Mouse (Mus musculus) limb, embryonic 13.5 days (tissue): ENCODE measurements around the gene Sez6l2. TPM values are rescaled to one million over a fixed set of nuclear protein-coding genes. Genes with fewer than 3 reads are reported as not detected.

Experiments used
- ATAC-seq: fragments of 200-750 bp; cut with Nextera tagmentation; 2 replicates; pipeline ENCODE4 v1.8.0; 2017; ENCODE audit warnings: low read depth, moderate number of reproducible peaks, moderate TSS enrichment; ENCODE audit not compliant: low FRiP score
- H3K27ac ChIP-seq: fragments of 300-500 bp; sonication (generic); 2 replicates; pipeline ENCODE4 v1.5.1; 2015; ENCODE audit warnings: inconsistent platforms, mild to moderate bottlenecking, moderate library complexity
- H3K27me3 ChIP-seq: fragments of 300-500 bp; sonication (generic); 2 replicates; pipeline ENCODE4 v1.6.1; 2015; ENCODE audit warnings: mild to moderate bottlenecking, inconsistent platforms
- H3K36me3 ChIP-seq: fragments of 300-500 bp; sonication (generic); 2 replicates; pipeline ENCODE4 v1.6.1; 2015; ENCODE audit warnings: inconsistent platforms, mild to moderate bottlenecking, moderate library complexity
- H3K4me1 ChIP-seq: fragments of 300-500 bp; sonication (generic); 2 replicates; pipeline ENCODE4 v1.6.1; 2015; ENCODE audit warnings: inconsistent platforms
- H3K4me2 ChIP-seq: fragments of 300-500 bp; sonication (generic); replicated peaks from 2 replicates; pipeline ENCODE4 v1.6.1; 2015; ENCODE audit warnings: inconsistent platforms, mild to moderate bottlenecking, moderate library complexity
- H3K4me3 ChIP-seq: fragments of 300-500 bp; sonication (generic); 2 replicates; pipeline ENCODE4 v1.5.1; 2015; ENCODE audit warnings: moderate library complexity, mild to moderate bottlenecking, inconsistent platforms
- H3K9ac ChIP-seq: fragments of 300-500 bp; sonication (generic); 2 replicates; pipeline ENCODE4 v1.6.1; 2015; ENCODE audit warnings: mild to moderate bottlenecking, inconsistent platforms
- H3K9me3 ChIP-seq: fragments of 300-500 bp; sonication (generic); 2 replicates; pipeline ENCODE4 v1.6.1; 2016; ENCODE audit warnings: inconsistent platforms
- WGBS: fragments of 180-500 bp; shearing (Covaris S2); methylation state at CpG from one replicate; pipeline ENCODE4 v1.1.7; 2015; 5-methylcytosine and 5-hydroxymethylcytosine counted together
- polyA plus RNA-seq: library from polyadenylated mRNA; unstranded; fragments of >200 nt; fragmentation: Nextera tagmentation; extraction: Ambion mirVana; gene quantifications from 2 replicates; pipeline ENCODE4 v1.2.1, GENCODE M21; 2015

The Sez6l2 gene
- polyA plus RNA-seq, 1 experiment from 2014 or later, result 0.33 TPM

GRCm38 (mm10) chr7:126984667-126985444 lies 34.5 kb downstream of the Sez6l2 start:
- WGBS, result 31% methylated on average over 10 of the region's 10 CpGs

DNA sequence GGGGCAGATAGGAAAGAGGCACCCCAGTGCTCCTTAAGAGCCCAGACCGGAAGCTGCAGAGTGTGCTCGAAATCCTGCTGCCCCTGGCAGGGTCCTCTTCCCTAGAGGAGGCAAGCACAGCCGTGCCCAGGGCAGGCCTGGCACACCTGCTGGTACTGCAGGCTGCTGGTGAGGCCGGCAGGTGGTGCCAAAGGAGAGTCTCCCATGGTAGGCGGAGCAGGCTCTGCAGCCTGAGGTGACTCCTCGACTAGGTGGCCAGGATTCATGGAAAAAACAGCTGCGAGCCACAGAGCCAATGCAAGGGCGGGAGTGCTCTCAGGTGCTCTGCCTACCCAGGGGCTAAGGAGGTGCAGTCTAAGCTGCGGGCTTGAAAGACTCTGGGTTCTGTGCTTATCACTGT lies 36.0 kb downstream of the Sez6l2 start:
- no peak overlapping the region for H3K4me3 ChIP-seq
- no peak overlapping the region for H3K4me2 ChIP-seq
- no peaks in the 10 kb centered on the region for H3K27me3 ChIP-seq
- no peak overlapping the region for H3K27ac ChIP-seq
- H3K9ac ChIP-seq, result no peak overlapping the region
- WGBS, result 36% methylated on average over 9 of the region's 9 CpGs
- H3K36me3 ChIP-seq, result peaks cover 8% of the 10 kb centered on the region
- 0 out of 2 replicates have a peak, but pooled peaks cover 4% of the 10 kb centered on the region for H3K4me1 ChIP-seq
- peak; percentile 57; the same call in 1 of the 2 replicates for ATAC-seq
- no peaks in the 10 kb centered on the region for H3K9me3 ChIP-seq

More at GRCm38 (mm10) chr7:126984667-126985444, 34.5 kb downstream of the Sez6l2 start:
- Histone ChIP-seq H3K27ac (no peak overlapping the region), H3K9ac (0 out of 2 replicates have a peak overlapping the region, but pooled peaks have one; percentile 13), H3K9me3 (no peaks in the 10 kb centered on the region), H3K4me3 (no peak overlapping the region), H3K27me3 (no peaks in the 10 kb centered on the region), H3K4me2 (no peak overlapping the region), H3K4me1 (0 out of 2 replicates have a peak, but pooled peaks cover 4% of the 10 kb centered on the region), H3K36me3 (peaks cover 21% of the 10 kb centered on the region)
- no peak for ATAC-seq

DNA sequence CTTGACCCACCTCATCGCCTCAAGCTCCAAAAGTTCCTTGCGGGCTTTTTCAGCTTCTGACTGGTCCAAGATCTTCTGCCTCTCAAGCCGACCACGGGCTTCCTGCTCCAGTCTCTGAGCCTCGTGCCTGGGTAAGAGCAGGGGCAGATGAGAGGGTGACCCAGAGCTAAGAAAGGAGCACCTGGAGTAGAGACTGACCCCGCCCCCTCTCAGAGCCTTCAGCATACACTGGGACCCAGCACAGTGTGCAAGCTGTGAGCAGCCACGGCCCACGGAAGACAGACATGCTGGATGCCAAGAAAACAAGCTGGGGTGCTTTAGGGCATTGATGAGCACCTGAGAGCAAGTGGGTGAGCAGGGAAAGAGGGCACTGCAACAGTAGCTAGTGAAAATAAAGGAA lies 38.5 kb downstream of the Sez6l2 start:
- Histone ChIP-seq H3K36me3 (no peaks in the 10 kb centered on the region), H3K4me3 (no peak overlapping the region), H3K27ac (no peak overlapping the region), H3K9ac (no peak overlapping the region), H3K4me2 (no peak overlapping the region), H3K27me3 (no peaks in the 10 kb centered on the region), H3K4me1 (0 out of 2 replicates have a peak, but pooled peaks cover 4% of the 10 kb centered on the region), H3K9me3 (no peaks in the 10 kb centered on the region)
- 69% methylated on average over 8 of the region's 8 CpGs for WGBS
- ATAC-seq, result no peak

GRCm38 (mm10) chr7:126996449-126996848 lies 46.1 kb downstream of the Sez6l2 start:
- H3K27ac ChIP-seq, result no peak overlapping the region
- H3K4me3 ChIP-seq, result no peak overlapping the region
- H3K9ac ChIP-seq, result no peak overlapping the region
- H3K36me3 ChIP-seq, result peaks cover 3% of the 10 kb centered on the region; the same call in 1 of the 2 replicates
- H3K4me2 ChIP-seq, result no peak overlapping the region
- WGBS, result 78% methylated on average over 4 of the region's 4 CpGs
- peaks cover 4% of the 10 kb centered on the region; the same call in 1 of the 2 replicates for H3K9me3 ChIP-seq
- no peak for ATAC-seq
- no peaks in the 10 kb centered on the region for H3K27me3 ChIP-seq
- H3K4me1 ChIP-seq, result no peaks in the 10 kb centered on the region

DNA sequence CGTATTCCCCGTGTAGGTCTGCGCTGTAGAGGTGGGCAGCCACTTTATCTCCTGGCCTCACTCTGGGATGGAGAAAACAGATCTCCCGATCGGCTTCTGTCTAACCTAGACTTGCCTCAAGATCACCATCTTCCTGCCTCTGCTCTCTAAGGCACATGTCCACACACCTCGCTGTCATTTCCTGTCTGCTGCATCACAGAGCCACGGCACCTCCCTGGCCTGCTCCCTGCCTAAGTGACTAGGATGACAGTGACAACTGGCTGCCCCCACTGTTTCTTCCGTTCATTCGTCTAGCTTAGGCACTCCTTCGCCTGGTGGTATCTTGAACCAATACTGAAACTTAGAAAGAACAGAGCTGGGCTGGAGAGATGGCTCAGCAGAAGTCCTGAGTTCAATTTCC lies 49.2 kb downstream of the Sez6l2 start:
- no peak overlapping the region for H3K27ac ChIP-seq
- WGBS, result 80% methylated on average over 10 of the region's 10 CpGs
- no peaks in the 10 kb centered on the region for H3K27me3 ChIP-seq
- H3K9me3 ChIP-seq, result peaks cover 4% of the 10 kb centered on the region; the same call in 1 of the 2 replicates
- H3K36me3 ChIP-seq, result peaks cover 3% of the 10 kb centered on the region; the same call in 1 of the 2 replicates
- no peak overlapping the region for H3K4me2 ChIP-seq
- no peak for ATAC-seq
- no peak overlapping the region for H3K9ac ChIP-seq
- H3K4me3 ChIP-seq, result no peak overlapping the region
- no peaks in the 10 kb centered on the region for H3K4me1 ChIP-seq

- WGBS, result 88% methylated on average over 5 of the region's 5 CpGs
- Histone ChIP-seq H3K4me2 (no peak overlapping the region), H3K4me3 (no peak overlapping the region), H3K27me3 (no peaks in the 10 kb centered on the region), H3K4me1 (peaks cover 6% of the 10 kb centered on the region; the same call in 1 of the 2 replicates), H3K9me3 (no peaks in the 10 kb centered on the region), H3K36me3 (no peaks in the 10 kb centered on the region), H3K9ac (no peak overlapping the region), H3K27ac (no peak overlapping the region)
- no peak for ATAC-seq
Measured at GRCm38 (mm10) chr7:127003620-127004019, 53.3 kb downstream of the Sez6l2 start.

- 82% methylated on average over 4 of the region's 4 CpGs for WGBS
- H3K27me3 ChIP-seq, result no peaks in the 10 kb centered on the region
- H3K4me3 ChIP-seq, result no peak overlapping the region
- H3K4me2 ChIP-seq, result no peak overlapping the region
- no peak overlapping the region for H3K9ac ChIP-seq
- H3K27ac ChIP-seq, result no peak overlapping the region
- no peaks in the 10 kb centered on the region for H3K9me3 ChIP-seq
- ATAC-seq, result no peak
- peaks cover 6% of the 10 kb centered on the region; the same call in 1 of the 2 replicates for H3K4me1 ChIP-seq
- no peaks in the 10 kb centered on the region for H3K36me3 ChIP-seq
Measured at GRCm38 (mm10) chr7:127004122-127004875, 53.9 kb downstream of the Sez6l2 start.

DNA sequence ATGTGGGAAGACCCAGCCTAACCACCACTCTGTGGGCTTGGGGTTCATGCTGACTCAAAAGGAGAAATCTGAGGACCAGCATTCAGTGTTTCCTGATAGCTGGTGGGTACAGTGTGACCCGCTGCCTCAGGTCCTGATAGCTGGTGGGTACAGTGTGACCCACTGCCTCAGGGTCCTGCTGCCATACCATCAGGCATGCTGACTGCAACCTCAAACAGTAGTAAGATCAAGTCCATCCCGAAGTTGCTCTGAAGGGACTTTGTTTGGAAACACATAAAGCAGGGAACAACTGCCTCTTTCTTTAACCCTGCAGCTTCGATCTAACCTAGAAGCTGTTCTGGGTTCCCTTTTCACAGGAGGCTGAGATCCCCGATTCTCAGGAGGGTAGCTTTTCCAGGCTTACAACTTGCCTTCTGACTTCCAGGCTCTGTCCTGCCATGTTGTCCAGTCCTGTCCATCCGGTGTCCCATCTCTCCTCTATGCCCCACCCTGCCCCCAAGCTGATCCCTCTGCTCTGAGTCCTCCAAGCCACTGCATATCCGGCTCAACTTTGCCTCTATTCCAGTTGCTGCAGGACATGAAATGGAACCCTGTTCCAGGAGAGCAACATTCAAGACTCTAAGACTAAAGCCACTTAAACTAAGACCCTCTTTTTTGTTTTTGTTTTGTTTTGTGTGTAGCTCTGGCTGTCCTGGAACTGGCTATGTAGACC lies 57.1 kb downstream of the Sez6l2 start:
- Histone ChIP-seq H3K4me3 (no peak overlapping the region), H3K9me3 (no peaks in the 10 kb centered on the region), H3K36me3 (peaks cover 10% of the 10 kb centered on the region; the same call in 1 of the 2 replicates), H3K4me1 (peaks cover 6% of the 10 kb centered on the region; the same call in 1 of the 2 replicates), H3K9ac (no peak overlapping the region), H3K27me3 (no peaks in the 10 kb centered on the region), H3K27ac (no peak overlapping the region), H3K4me2 (no peak overlapping the region)
- 86% methylated on average over 6 of the region's 6 CpGs for WGBS
- ATAC-seq, result no peak

DNA sequence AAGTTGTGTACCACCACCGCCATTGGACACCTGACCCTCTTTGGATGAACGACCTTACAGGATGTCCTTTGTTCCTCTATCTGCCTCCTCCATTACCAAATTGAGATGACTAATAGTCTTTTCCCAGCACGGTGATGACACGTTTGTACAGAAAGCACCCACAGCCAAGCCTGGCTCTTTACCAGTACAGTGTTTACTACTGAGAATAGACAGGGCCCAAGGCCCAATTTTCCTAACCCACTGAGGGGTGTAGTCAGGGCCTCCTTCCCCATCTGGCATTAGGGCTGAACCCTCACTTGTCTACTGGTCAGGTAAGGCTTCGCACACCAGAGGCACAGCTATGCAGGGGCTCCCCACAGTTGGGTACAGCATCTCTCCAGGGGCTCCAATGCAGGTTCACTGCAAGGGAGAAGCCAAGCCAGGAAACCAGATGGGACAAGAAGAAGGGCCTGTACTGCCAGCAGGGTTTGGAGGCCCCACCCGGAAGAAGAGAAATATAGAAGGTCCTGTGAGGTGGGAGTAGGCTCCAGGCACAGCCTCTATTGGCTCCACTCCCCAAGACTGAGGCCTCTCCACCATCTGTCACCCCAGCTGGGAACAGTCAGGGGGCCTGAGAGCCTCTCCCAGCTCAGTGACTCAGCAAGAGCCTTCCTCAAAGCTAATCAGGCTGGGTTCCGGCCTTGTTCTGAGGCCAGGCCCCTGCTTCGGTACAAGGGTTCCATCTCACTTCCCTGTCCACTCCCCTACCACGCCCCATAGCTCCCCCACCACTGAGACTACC lies 58.1 kb downstream of the Sez6l2 start:
- Histone ChIP-seq H3K9me3 (no peaks in the 10 kb centered on the region), H3K9ac (peak overlapping the region; percentile 39; the same call in 1 of the 2 replicates), H3K4me3 (no peak overlapping the region), H3K27me3 (no peaks in the 10 kb centered on the region), H3K27ac (no peak overlapping the region), H3K4me1 (peaks cover 6% of the 10 kb centered on the region; the same call in 1 of the 2 replicates), H3K36me3 (peaks cover 19% of the 10 kb centered on the region), H3K4me2 (no peak overlapping the region)
- no peak for ATAC-seq
- 67% methylated on average over 9 of the region's 9 CpGs for WGBS

DNA sequence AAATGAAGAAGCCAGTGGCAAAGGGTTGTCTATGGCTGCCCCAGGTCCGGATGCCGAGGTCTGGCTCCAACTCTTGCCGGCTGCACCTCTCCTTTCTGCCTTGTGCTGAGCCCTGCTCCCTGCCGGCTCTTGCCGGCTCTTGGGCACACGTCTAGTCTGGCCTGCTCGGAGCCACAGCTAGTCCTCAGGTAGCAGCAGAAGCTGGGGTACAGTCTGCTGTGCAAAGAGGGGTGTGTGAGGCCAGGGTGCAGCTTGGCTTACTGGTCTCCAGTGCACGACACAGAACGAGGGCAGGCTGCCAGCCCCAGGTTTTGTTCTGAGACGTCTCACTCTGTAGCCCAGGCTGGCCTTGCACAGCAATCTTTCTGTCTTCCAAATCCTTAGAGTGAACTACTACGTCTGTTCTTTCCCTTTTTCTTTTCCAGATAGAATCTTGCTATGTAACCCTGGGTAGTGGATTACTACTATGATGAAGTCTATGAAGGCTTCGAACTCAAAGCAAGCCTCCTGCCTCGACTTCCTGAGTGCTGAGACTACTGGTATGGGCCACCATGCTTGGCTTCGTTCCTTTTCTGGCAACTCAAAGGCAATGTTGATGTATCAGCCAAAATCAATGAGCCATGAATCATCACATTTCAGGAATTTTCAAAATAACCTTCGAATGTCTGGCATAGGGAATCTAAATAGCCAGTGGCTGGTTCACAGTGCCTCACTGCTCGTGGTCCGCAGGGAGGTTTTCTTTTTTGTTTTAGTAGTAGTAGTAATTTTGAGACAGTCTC lies 59.1 kb downstream of the Sez6l2 start:
- Histone ChIP-seq H3K9ac (no peak overlapping the region), H3K27ac (no peak overlapping the region), H3K4me3 (no peak overlapping the region), H3K27me3 (no peaks in the 10 kb centered on the region), H3K36me3 (peaks cover 30% of the 10 kb centered on the region), H3K4me1 (peaks cover 11% of the 10 kb centered on the region), H3K9me3 (no peaks in the 10 kb centered on the region), H3K4me2 (no peak overlapping the region)
- WGBS, result 83% methylated on average over 17 of the region's 17 CpGs
- no peak for ATAC-seq
